Mouse (Mus musculus): Measurements from ENCODE around the gene Plod2. TPM values are rescaled to one million over a fixed set of nuclear protein-coding genes. Genes with fewer than 3 reads are reported as not detected.

Plod2 gene
- polyA plus RNA-seq, 1 experiment = 1.5 TPM

DNA sequence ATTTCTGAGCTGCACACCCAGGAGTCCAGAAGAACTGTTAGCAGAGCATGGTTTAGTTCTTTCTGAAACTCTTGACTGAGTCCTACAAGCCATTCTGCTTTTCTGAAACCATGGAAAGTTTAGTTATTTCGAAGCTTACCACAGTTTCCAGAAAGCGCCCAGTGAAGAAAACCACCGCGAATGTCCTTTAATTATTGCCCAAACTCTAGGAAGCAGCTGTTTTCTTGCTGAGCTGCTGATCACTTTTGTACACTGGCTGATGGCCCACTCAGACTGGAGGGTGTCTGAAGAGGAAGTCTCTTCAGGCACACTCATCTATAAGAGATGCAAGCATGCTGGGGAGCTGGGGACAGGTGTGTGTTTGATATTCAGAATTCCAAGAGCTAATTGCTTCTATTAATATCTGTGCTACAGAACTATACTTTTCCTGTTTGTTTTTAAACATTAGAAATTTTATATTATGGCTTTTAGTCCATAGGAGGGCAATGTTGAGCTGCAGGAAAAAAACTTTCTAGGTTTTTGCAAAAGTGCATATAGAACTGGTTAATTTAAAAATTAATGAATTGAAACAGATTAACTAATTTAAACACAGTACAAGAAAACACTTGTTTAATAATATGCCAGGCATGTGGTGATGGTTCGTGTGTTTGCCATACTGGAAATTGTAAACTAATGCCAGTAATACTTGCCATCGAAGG is 97.3 kb downstream of the Plod2 start:
- no peak for TF ChIP-seq POLR2A (IDR thresholded peaks at IDR 0.05; ENCODE audit: low read depth, low read length)
- TF ChIP-seq CTCF (IDR thresholded peaks at IDR 0.05; ENCODE audit: extremely low read depth, insufficient read depth, insufficient read length, insufficient replicate concordance) = no peak
- 78% methylated on average over 6 of the region's 6 CpGs for WGBS
- Histone ChIP-seq H3K27ac (ENCODE audit: insufficient read depth, low read length) (no peak overlapping the region), H3K27me3 (ENCODE audit: control insufficient read depth, insufficient read depth, low read length) (no peaks in the 10 kb centered on the region), H3K36me3 (ENCODE audit: control insufficient read depth, insufficient read depth, low read length) (no peaks in the 10 kb centered on the region), H3K4me3 (ENCODE audit: extremely low read depth, insufficient read depth, insufficient read length) (no peak overlapping the region), H3K4me1 (ENCODE audit: control insufficient read depth, insufficient read depth, insufficient read length) (no peaks in the 10 kb centered on the region)
- DNase-seq (ENCODE audit: low read depth in 1 of 2, low spot score in 2 of 2) = no peak

GRCm38 (mm10) chr9:92641717-92642116 is 99.7 kb downstream of the Plod2 start:
- H3K36me3 ChIP-seq (ENCODE audit: control insufficient read depth, insufficient read depth, low read length) = no peaks in the 10 kb centered on the region
- no peaks in the 10 kb centered on the region for H3K4me1 ChIP-seq (ENCODE audit: control insufficient read depth, insufficient read depth, insufficient read length)
- DNase-seq (ENCODE audit: low read depth in 1 of 2, low spot score in 2 of 2) = no peak
- H3K27me3 ChIP-seq (ENCODE audit: control insufficient read depth, insufficient read depth, low read length) = no peaks in the 10 kb centered on the region
- no peak for TF ChIP-seq POLR2A (IDR thresholded peaks at IDR 0.05; ENCODE audit: low read depth, low read length)
- TF ChIP-seq CTCF (IDR thresholded peaks at IDR 0.05; ENCODE audit: extremely low read depth, insufficient read depth, insufficient read length, insufficient replicate concordance) = no peak
- H3K27ac ChIP-seq (ENCODE audit: insufficient read depth, low read length) = no peak overlapping the region
- WGBS = 9% methylated on average over 1 of the region's 1 CpGs
- no peak overlapping the region for H3K4me3 ChIP-seq (ENCODE audit: extremely low read depth, insufficient read depth, insufficient read length)

Other genes starting within 250 kb of the Plod2 start
- not detected in 2 replicates for gene 1700057G04Rik, start 232.8 kb upstream of the Plod2 start, polyA plus RNA-seq (2012; rRNA removed)
- 5.5 and 5.8 TPM in 2 replicates for gene Plscr4, start 84.8 kb upstream of the Plod2 start, polyA plus RNA-seq (2012; rRNA removed)